Mouse (Mus musculus) forebrain, postnatal 0 days (tissue): ENCODE measurements around the gene Rph3al. TPM values are rescaled to one million over a fixed set of nuclear protein-coding genes. Genes with fewer than 3 reads are reported as not detected.
A peak's percentile ranks its signal among the peaks of the same experiment; 100 is the strongest.

Experiments used
- ATAC-seq: fragments of 200-750 bp; cut with Nextera tagmentation; 2 replicates; pipeline ENCODE4 v1.8.0; 2017; ENCODE audit warnings: mild to moderate bottlenecking, moderate library complexity
- DNase-seq: peaks from one replicate; pipeline ENCODE4 v3.0.0-alpha.2; 2015
- H3K27ac ChIP-seq: fragments of 300-500 bp; sonication (generic); 2 replicates; pipeline ENCODE4 v1.5.1; 2014; ENCODE audit warnings: low read depth, mild to moderate bottlenecking, antibody characterized with exemption, low read length, moderate library complexity, mixed read lengths
- H3K27me3 ChIP-seq: fragments of 300-500 bp; sonication (generic); 2 replicates; pipeline ENCODE4 v1.6.1; 2014; ENCODE audit warnings: mild to moderate bottlenecking, low read length, mixed read lengths; ENCODE audit not compliant: insufficient read depth
- H3K36me3 ChIP-seq: fragments of 300-500 bp; sonication (generic); 2 replicates; pipeline ENCODE4 v1.6.1; 2014; ENCODE audit warnings: mild to moderate bottlenecking, moderate library complexity; ENCODE audit not compliant: insufficient read depth
- H3K4me1 ChIP-seq: fragments of 300-500 bp; sonication (generic); 2 replicates; pipeline ENCODE4 v1.6.1; 2014; ENCODE audit warnings: antibody characterized with exemption; ENCODE audit not compliant: insufficient read depth
- H3K4me2 ChIP-seq: fragments of 300-500 bp; sonication (generic); 2 replicates; pipeline ENCODE4 v1.6.1; 2014; ENCODE audit warnings: low read depth, mild to moderate bottlenecking, moderate library complexity
- H3K4me3 ChIP-seq: fragments of 300-500 bp; sonication (generic); 2 replicates; pipeline ENCODE4 v1.5.1; 2014; ENCODE audit warnings: low read depth, low read length, mixed read lengths
- H3K9ac ChIP-seq: fragments of 300-500 bp; sonication (generic); 2 replicates; pipeline ENCODE4 v1.6.1; 2014; ENCODE audit warnings: mild to moderate bottlenecking
- H3K9me3 ChIP-seq: fragments of 300-500 bp; sonication (generic); 2 replicates; pipeline ENCODE4 v1.6.1; 2016; ENCODE audit warnings: low read length
- CTCF ChIP-seq: sonication (generic); IDR thresholded peaks from 2 replicates; pipeline ENCODE4 v1.5.1; 2016; ENCODE audit warnings: antibody characterized with exemption, control low read depth, low read depth
- WGBS: fragments of 180-500 bp; shearing (Covaris S2); extraction: QIAGEN DNeasy Blood & Tissue Kit; methylation state at CpG from one replicate; pipeline ENCODE4 v1.1.7; 2014; 5-methylcytosine and 5-hydroxymethylcytosine counted together
- polyA plus RNA-seq: library from polyadenylated mRNA; unstranded; fragments of >200 nt; fragmentation: Nextera tagmentation; extraction: Ambion mirVana; gene quantifications from 2 replicates; pipeline ENCODE4 v1.2.1, GENCODE M21; 2015
- total RNA-seq: library from RNA; depleted of rRNA; stranded (reverse); fragments of >200 nt; gene quantifications from 2 replicates; pipeline ENCODE4 v1.2.3, GENCODE M21; 2014

Gene Rph3al
- total and polyA plus RNA-seq, 2 experiments from 2014 or later = 1.9 to 2.4 TPM

GRCm38 (mm10) chr11:75833081-75833480 lies 105.1 kb downstream of the Rph3al start:
- DNase-seq = no peak
- no peaks in the 10 kb centered on the region for H3K4me1 ChIP-seq

DNA sequence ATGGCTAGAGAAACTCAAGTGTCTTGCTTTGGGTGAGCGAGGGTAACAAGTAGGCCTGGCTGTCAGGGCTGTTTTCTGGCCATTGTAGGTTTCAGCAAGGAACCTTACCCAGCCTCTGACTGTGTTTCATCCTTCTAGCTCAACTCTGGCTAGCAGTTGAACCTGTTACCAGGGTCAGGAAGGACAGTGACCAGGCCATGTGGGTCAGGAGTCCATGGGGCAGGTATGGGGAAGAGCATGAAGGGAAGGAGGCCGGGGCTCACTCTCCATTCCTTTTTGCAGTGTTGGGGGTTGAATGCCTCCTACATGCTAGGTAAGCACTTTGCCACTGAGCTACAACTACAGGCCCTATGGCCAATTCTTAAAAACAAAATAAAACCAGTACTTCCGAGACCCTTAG lies 107.8 kb downstream of the Rph3al start:
- Histone ChIP-seq H3K4me2 (no peak overlapping the region), H3K4me1 (no peaks in the 10 kb centered on the region), H3K9ac (no peak overlapping the region), H3K36me3 (no peaks in the 10 kb centered on the region), H3K4me3 (no peak overlapping the region), H3K27ac (no peak overlapping the region), H3K27me3 (no peaks in the 10 kb centered on the region), H3K9me3 (no peaks in the 10 kb centered on the region)
- ATAC-seq (no peak), DNase-seq (no peak)
- no peak for TF ChIP-seq CTCF
- 93% methylated on average over 3 of the region's 3 CpGs for WGBS

More at GRCm38 (mm10) chr11:75833081-75833480, 105.1 kb downstream of the Rph3al start:
- Histone ChIP-seq H3K9ac (no peak overlapping the region), H3K36me3 (no peaks in the 10 kb centered on the region), H3K4me3 (no peak overlapping the region), H3K27me3 (no peaks in the 10 kb centered on the region), H3K4me2 (no peak overlapping the region), H3K9me3 (no peaks in the 10 kb centered on the region), H3K27ac (no peak overlapping the region)
- ATAC-seq = no peak
- WGBS = 90% methylated on average over 6 of the region's 6 CpGs
- no peak for TF ChIP-seq CTCF

- ATAC-seq = no peak
- Histone ChIP-seq H3K36me3 (no peaks in the 10 kb centered on the region), H3K27me3 (no peaks in the 10 kb centered on the region), H3K4me3 (no peak overlapping the region), H3K27ac (no peak overlapping the region), H3K9me3 (no peaks in the 10 kb centered on the region), H3K9ac (no peak overlapping the region), H3K4me1 (no peaks in the 10 kb centered on the region), H3K4me2 (no peak overlapping the region)
- DNase-seq = no peak
- 86% methylated on average over 8 of the region's 8 CpGs for WGBS
- no peak for TF ChIP-seq CTCF
Observed at GRCm38 (mm10) chr11:75827414-75827813, 110.8 kb downstream of the Rph3al start.

DNA sequence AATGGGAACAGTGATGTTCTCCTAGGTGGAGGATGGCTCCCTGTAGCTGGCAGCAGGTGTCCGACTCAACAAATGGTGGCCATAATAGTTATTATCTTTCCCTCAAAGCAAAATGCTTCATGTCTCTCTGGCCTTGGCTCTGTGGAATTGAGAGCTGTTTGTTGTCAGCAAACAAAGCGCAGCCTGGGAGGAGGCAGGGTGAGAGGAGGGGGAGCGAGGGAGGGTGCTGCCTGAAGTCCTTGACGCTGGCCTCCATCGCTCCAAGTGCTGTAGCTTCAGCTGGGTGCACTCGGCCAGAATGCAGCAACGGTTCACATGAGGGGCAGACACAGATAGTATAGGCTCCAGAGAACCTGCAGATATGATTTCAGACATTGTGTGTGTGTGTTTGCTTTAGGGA lies 114.7 kb downstream of the Rph3al start:
- no peak overlapping the region for H3K4me3 ChIP-seq
- H3K27me3 ChIP-seq = no peaks in the 10 kb centered on the region
- no peaks in the 10 kb centered on the region for H3K36me3 ChIP-seq
- WGBS = 53% methylated on average over 7 of the region's 7 CpGs
- no peak for TF ChIP-seq CTCF
- no peak overlapping the region for H3K4me2 ChIP-seq
- no peak overlapping the region for H3K27ac ChIP-seq
- ATAC-seq (no peak), DNase-seq (no peak)
- H3K9ac ChIP-seq = no peak overlapping the region
- H3K4me1 ChIP-seq = no peaks in the 10 kb centered on the region
- H3K9me3 ChIP-seq = no peaks in the 10 kb centered on the region

DNA sequence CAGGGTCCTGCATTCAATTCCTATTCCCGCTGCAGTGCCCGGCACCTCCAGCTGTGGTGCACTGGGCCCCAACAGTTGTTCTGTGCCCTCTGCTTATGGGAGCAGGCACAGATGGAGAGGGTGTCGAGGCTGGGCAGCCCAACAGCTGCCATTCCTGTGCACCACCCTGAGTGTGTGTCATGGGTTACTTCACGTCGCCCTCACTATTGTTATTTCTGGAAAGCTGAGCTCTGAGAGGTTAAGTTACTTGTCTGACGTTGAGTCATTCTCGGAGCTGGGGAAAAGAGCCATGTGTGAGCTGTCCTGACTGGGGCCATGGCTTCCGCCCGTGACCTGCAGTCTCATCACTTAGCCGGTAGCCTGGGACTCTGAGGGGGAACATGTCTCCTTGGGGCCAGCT lies 125.1 kb downstream of the Rph3al start:
- Histone ChIP-seq H3K4me3 (no peak overlapping the region), H3K9me3 (no peaks in the 10 kb centered on the region), H3K9ac (no peak overlapping the region), H3K27ac (no peak overlapping the region), H3K4me1 (no peaks in the 10 kb centered on the region), H3K27me3 (no peaks in the 10 kb centered on the region), H3K4me2 (no peak overlapping the region), H3K36me3 (no peaks in the 10 kb centered on the region)
- WGBS = 70% methylated on average over 10 of the region's 10 CpGs
- TF ChIP-seq CTCF = no peak
- ATAC-seq (no peak), DNase-seq (no peak)

DNA sequence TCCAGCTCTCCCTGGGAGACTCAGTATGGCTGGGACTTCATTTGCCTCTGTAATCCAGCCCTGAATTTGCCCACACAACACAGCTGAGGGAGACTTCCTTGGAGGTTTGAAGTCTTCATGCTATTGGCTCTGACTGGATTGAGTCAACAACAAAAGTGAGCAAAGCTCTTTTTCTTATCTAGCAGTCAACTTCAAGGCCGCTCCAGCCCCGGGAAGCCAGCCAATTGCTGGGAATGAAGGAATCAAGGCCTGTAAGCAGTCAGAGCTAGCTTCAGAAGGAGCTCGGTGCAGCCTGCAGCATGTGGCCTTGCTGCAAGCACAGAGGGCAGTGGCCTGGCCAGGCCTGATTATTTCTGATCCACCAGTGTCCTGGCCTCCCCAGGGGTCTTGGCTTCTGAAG lies 126.3 kb downstream of the Rph3al start:
- no peak overlapping the region for H3K9ac ChIP-seq
- H3K27ac ChIP-seq = no peak overlapping the region

DNA sequence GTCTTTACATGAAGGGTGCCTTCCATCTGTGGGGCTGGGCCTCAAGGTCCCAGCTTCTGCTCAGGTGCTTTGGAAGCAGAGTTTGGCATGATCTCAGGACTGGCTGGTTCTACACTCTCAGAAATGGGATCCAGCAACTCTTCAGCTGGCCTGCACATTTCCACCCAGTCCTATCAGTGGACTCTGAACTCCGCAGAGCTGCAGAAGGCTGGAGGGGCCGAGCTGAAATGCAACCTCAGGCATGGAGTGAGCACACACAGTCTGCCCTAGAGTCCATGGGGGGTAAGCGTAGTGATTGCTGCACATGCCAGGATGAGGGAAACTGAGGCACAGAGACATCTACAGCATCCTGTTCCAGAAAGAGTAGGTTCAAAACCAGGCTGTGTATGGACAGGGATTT lies 127.7 kb downstream of the Rph3al start:
- TF ChIP-seq CTCF = no peak
- Histone ChIP-seq H3K4me2 (no peak overlapping the region), H3K4me1 (no peaks in the 10 kb centered on the region), H3K4me3 (no peak overlapping the region), H3K27ac (no peak overlapping the region), H3K9ac (no peak overlapping the region), H3K9me3 (no peaks in the 10 kb centered on the region), H3K36me3 (no peaks in the 10 kb centered on the region), H3K27me3 (no peaks in the 10 kb centered on the region)
- WGBS = 92% methylated on average over 3 of the region's 3 CpGs
- no peak for DNase-seq
- ATAC-seq = no peak

More for the DNA sequence above, 126.3 kb downstream of the Rph3al start:
- Histone ChIP-seq H3K4me1 (no peaks in the 10 kb centered on the region), H3K9me3 (no peaks in the 10 kb centered on the region), H3K27me3 (no peaks in the 10 kb centered on the region), H3K36me3 (no peaks in the 10 kb centered on the region), H3K4me3 (no peak overlapping the region), H3K4me2 (no peak overlapping the region)
- no peak for TF ChIP-seq CTCF
- DNase-seq (peak; percentile 44), ATAC-seq (no peak)
- 30% methylated on average over 3 of the region's 3 CpGs for WGBS

DNA sequence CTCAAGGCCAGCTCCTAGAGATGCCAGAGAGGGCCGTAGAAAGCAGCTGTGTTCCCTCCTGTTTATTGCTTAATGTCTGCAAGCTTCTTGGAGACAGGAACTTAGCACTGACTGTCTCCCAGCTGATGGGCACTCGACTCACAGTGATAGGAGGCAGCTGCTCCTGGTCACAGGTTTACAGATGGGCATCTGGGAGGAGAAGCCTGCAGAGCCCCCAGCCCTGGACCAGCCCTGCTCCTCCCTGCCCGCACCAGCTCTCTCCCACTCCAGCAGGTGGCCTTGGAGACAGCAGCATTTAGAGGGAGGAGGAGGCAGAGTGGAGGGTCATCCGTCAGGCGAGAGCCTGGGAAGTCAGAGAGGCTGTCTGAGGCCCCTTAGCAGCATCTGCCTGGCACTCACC lies 130.7 kb downstream of the Rph3al start:
- H3K4me3 ChIP-seq = no peak overlapping the region
- no peak for ATAC-seq
- no peak for TF ChIP-seq CTCF
- DNase-seq = no peak
- no peaks in the 10 kb centered on the region for H3K9me3 ChIP-seq
- no peak overlapping the region for H3K4me2 ChIP-seq
- H3K27me3 ChIP-seq = no peaks in the 10 kb centered on the region
- no peak overlapping the region for H3K9ac ChIP-seq
- WGBS = 55% methylated on average over 5 of the region's 5 CpGs
- no peaks in the 10 kb centered on the region for H3K4me1 ChIP-seq
- no peaks in the 10 kb centered on the region for H3K36me3 ChIP-seq
- H3K27ac ChIP-seq = no peak overlapping the region
